ENCODE assay signal across 9 mouse cellular contexts in the genomic region with DNA sequence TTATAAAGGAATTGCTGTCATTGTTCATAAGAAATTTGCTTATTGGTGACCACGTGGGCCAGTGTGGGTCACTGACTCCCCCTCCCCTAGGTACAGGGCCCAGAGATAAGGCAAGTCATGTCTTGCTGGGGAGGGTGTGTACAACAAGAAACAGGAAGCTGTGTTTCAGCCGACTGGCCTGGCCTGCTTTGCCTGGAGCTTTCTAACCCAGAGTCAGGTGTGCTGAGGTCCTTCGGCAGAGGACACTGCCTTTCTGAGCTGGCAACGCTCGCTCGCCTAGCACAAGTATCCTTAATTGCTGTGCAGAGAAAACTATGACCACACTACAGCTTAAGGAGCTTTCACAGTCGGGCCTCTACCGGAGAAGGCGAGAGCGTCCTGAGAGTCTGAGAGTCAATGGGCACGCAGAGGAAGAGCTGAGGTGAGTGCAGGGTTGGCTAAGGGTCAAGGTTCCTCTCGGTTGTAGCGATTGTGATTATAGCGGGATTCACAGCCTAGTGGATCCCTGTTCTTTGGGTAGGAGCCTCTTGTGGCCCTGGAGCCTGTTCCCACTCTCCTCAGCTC. TPM values are rescaled to one million over a fixed set of nuclear protein-coding genes. Genes with fewer than 3 reads are reported as not detected.
DNase-seq lines count a peak whose midpoint lies in the region; ATAC-seq and TF ChIP-seq lines count a peak whose summit lies in the region.
"Had no signal": no experiment of that assay in that cellular context is flagged by ENCODE, and none has a peak within 500 bp of the region (broad histone marks: within the 10 kb centered on the region; RNA-seq: fewer than 3 reads in every experiment).

No protein-coding gene starts in this region.

- peaks cover 43% of the 10 kb centered on the region for H3K4me1 ChIP-seq in heart, embryonic 15.5 days (replicated peaks)
- H3K4me1 ChIP-seq in limb, embryonic 15.5 days: peaks cover 15% of the 10 kb centered on the region

- peak overlapping the region; percentile 46 for H3K4me2 ChIP-seq in heart, embryonic 15.5 days
- no peak overlapping the region for H3K4me2 ChIP-seq in limb, embryonic 15.5 days

- no peak for TF ChIP-seq CTCF in gastrocnemius, adult 2 months (IDR thresholded peaks at IDR 0.05)

- no peaks in the 10 kb centered on the region for H3K27me3 ChIP-seq in heart, embryonic 15.5 days
- no peaks in the 10 kb centered on the region for H3K27me3 ChIP-seq in limb, embryonic 15.5 days
- H3K27me3 ChIP-seq: Patski had no signal

- H3K9ac ChIP-seq in heart, embryonic 15.5 days: peak overlapping the region; percentile 23; the same call in 1 of the 2 replicates
- H3K9ac ChIP-seq in limb, embryonic 15.5 days: no peak overlapping the region

- H3K27ac ChIP-seq in gastrocnemius, adult 2 months: peak overlapping the region; percentile 59
- peak overlapping the region; percentile 81 for H3K27ac ChIP-seq in heart, embryonic 15.5 days
- peak overlapping the region; percentile 12; the same call in 1 of the 2 replicates for H3K27ac ChIP-seq in limb, embryonic 15.5 days

- 0 out of 2 replicates have a peak, but pooled peaks have one; percentile 66 for ATAC-seq in heart, embryonic 15.5 days (replicated peaks; ENCODE audit: insufficient number of reproducible peaks, insufficient read depth, low FRiP score, low read depth)
- ATAC-seq in limb, embryonic 15.5 days (ENCODE audit: insufficient number of reproducible peaks, low FRiP score, low TSS enrichment, low read depth): no peak
- peak; percentile 89 for ATAC-seq in neutrophil, adult 5-6 weeks (ENCODE audit: extremely low read depth, insufficient number of reproducible peaks, low FRiP score, poor library complexity, severe bottlenecking)
- ATAC-seq: Patski had no signal

- intact Hi-C loops in gastrocnemius, adult 2 months (cut with DNase I): no loop called here

- no peak for DNase-seq in gastrocnemius, adult 2 months
- no peak for DNase-seq in gastrocnemius, postnatal 4 days (ENCODE audit: low spot score in 2 of 2)
- peak; percentile 18 for DNase-seq in T-cell, adult 2 months (ENCODE audit: low spot score)
- DNase-seq in gastrocnemius, adult 8-10 months (ENCODE audit: low spot score in 2 of 2): no peak
- DNase-seq in cerebellum, adult 11 months: no peak

- H3K9me3 ChIP-seq in heart, embryonic 15.5 days (replicated peaks): no peaks in the 10 kb centered on the region
- no peaks in the 10 kb centered on the region for H3K9me3 ChIP-seq in limb, embryonic 15.5 days

- H3K4me3 ChIP-seq in gastrocnemius, adult 2 months: peak overlapping the region; percentile 44
- H3K4me3 ChIP-seq in heart, embryonic 15.5 days: peak overlapping the region; percentile 30
- no peak overlapping the region for H3K4me3 ChIP-seq in limb, embryonic 15.5 days

- H3K36me3 ChIP-seq in heart, embryonic 15.5 days: no peaks in the 10 kb centered on the region
- H3K36me3 ChIP-seq in limb, embryonic 15.5 days: no peaks in the 10 kb centered on the region

- 16% methylated on average over 14 of the region's 14 CpGs for WGBS in heart, embryonic 15.5 days
- 38% methylated on average over 14 of the region's 14 CpGs for WGBS in limb, embryonic 15.5 days

RNA-seq across cellular contexts. Expression of a gene that starts 48.1 kb away (rescaled TPM):
- 10 to 100 TPM; 36.1 to 54.7 TPM for total RNA-seq in gastrocnemius, adult 2 months (2021)
- total RNA-seq in gastrocnemius, postnatal 4 days (2021): 100 to 1,000 TPM; 108 to 135 TPM
- 168 and 183 TPM in 2 replicates for polyA plus RNA-seq in heart, embryonic 15.5 days (2015; fragmentation: Nextera tagmentation; extraction: Ambion mirVana)
- 120 and 141 TPM in 2 replicates for polyA plus RNA-seq in limb, embryonic 15.5 days (2015; fragmentation: Nextera tagmentation; extraction: Ambion mirVana)
- 52.9 and 61.9 TPM in 2 replicates for total RNA-seq in neutrophil, adult 5-6 weeks (2017)
- 10 to 100 TPM; 38.1 to 48.6 (median 44.4) TPM for total RNA-seq in gastrocnemius, adult 8-10 months (2022)

Comparison
In these comparisons a context has a peak if more than half of its experiments do, and no peak if none do; other contexts are left out.
1. H3K27ac ChIP-seq: peak in every context shown above with its lines; median percentile 81 in heart, embryonic 15.5 days; 59 in gastrocnemius, adult 2 months; 12 in limb, embryonic 15.5 days.